16 mouse cellular contexts compared by ENCODE assay signal in genomic region chr7:126823940-126824339, GRCm38 (mm10). TPM values are rescaled to one million over a fixed set of nuclear protein-coding genes. Genes with fewer than 3 reads are reported as not detected.
DNase-seq lines count a peak whose midpoint lies in the region; ATAC-seq and TF ChIP-seq lines count a peak whose summit lies in the region.
"Had no signal": no experiment of that assay in that cellular context is flagged by ENCODE, and none has a peak within 500 bp of the region (broad histone marks: within the 10 kb centered on the region; RNA-seq: fewer than 3 reads in every experiment).

No protein-coding gene starts in this region.

- no peaks in the 10 kb centered on the region for H3K9me3 ChIP-seq in forebrain, embryonic 11.5 days (ENCODE audit: control insufficient read depth, low read length)
- no peaks in the 10 kb centered on the region for H3K9me3 ChIP-seq in hindbrain, embryonic 16.5 days (ENCODE audit: control insufficient read depth, low read length)
- H3K9me3 ChIP-seq in neural tube, embryonic 15.5 days (replicated peaks), result no peaks in the 10 kb centered on the region
- H3K9me3 ChIP-seq in stomach, postnatal 0 days (ENCODE audit: control insufficient read depth, low read length), result no peaks in the 10 kb centered on the region
- no peaks in the 10 kb centered on the region for H3K9me3 ChIP-seq in lung, postnatal 0 days (ENCODE audit: low read length)

- H3K9ac ChIP-seq in forebrain, embryonic 11.5 days (ENCODE audit: low read length), result peak overlapping the region; percentile 73
- H3K9ac ChIP-seq in hindbrain, embryonic 16.5 days (ENCODE audit: low read depth, low read length), result peak overlapping the region; percentile 70
- H3K9ac ChIP-seq in neural tube, embryonic 15.5 days (replicated peaks), result peak overlapping the region; percentile 89
- no peak overlapping the region for H3K9ac ChIP-seq in stomach, postnatal 0 days (ENCODE audit: low read length)
- H3K9ac ChIP-seq in lung, postnatal 0 days (replicated peaks; ENCODE audit: low read depth), result no peak overlapping the region

- TF ChIP-seq CTCF in layer of hippocampus, adult 2 months (conservative IDR thresholded peaks at IDR 0.05), result no peak
- TF ChIP-seq CTCF in stomach, postnatal 0 days (IDR thresholded peaks at IDR 0.05; ENCODE audit: low read depth), result no peak
- no peak for TF ChIP-seq CTCF in lung, postnatal 0 days (IDR thresholded peaks at IDR 0.05)

- no peak for ATAC-seq in forebrain, embryonic 11.5 days (replicated peaks; ENCODE audit: low FRiP score)
- peak; percentile 11 for ATAC-seq in hindbrain, embryonic 16.5 days
- ATAC-seq in neural tube, embryonic 15.5 days (ENCODE audit: low FRiP score), result 0 out of 2 replicates have a peak, but pooled peaks have one; percentile 8
- ATAC-seq in stomach, postnatal 0 days (ENCODE audit: low FRiP score, low TSS enrichment), result no peak
- no peak for ATAC-seq in lung, postnatal 0 days

- H3K36me3 ChIP-seq in forebrain, embryonic 11.5 days (ENCODE audit: control insufficient read depth, insufficient read depth, low read length), result no peaks in the 10 kb centered on the region
- H3K36me3 ChIP-seq in hindbrain, embryonic 16.5 days (ENCODE audit: control insufficient read depth, insufficient read depth, low read length), result peaks cover 2% of the 10 kb centered on the region; the same call in 1 of the 2 replicates
- 0 out of 2 replicates have a peak, but pooled peaks cover 8% of the 10 kb centered on the region for H3K36me3 ChIP-seq in neural tube, embryonic 15.5 days
- H3K36me3 ChIP-seq in stomach, postnatal 0 days (ENCODE audit: control insufficient read depth, insufficient read depth, low read length), result no peaks in the 10 kb centered on the region
- H3K36me3 ChIP-seq in lung, postnatal 0 days (ENCODE audit: insufficient read depth, low read length), result no peaks in the 10 kb centered on the region

- DNase-seq in layer of hippocampus, adult 2 months (ENCODE audit: low spot score in 2 of 2), result no peak
- DNase-seq in layer of hippocampus, adult 8-10 months (ENCODE audit: low spot score in 2 of 2), result no peak
- peak; percentile 53 for DNase-seq in forebrain, embryonic 11.5 days (ENCODE audit: low spot score)
- DNase-seq in stomach, postnatal 0 days (ENCODE audit: low spot score), result no peak
- no peak for DNase-seq in lung, postnatal 0 days (ENCODE audit: low spot score)
- DNase-seq in testis, postnatal 14 days (ENCODE audit: low spot score), result no peak
- DNase-seq: heart, postnatal 14 days; layer of hippocampus, postnatal 36 days had no signal

- H3K4me1 ChIP-seq in forebrain, embryonic 11.5 days (replicated peaks; ENCODE audit: control insufficient read depth, insufficient read depth, low read length), result peaks cover 8% of the 10 kb centered on the region; the same call in 1 of the 2 replicates
- peaks cover 26% of the 10 kb centered on the region for H3K4me1 ChIP-seq in hindbrain, embryonic 16.5 days (ENCODE audit: control insufficient read depth, insufficient read depth, low read depth, low read length)
- peaks cover 49% of the 10 kb centered on the region for H3K4me1 ChIP-seq in neural tube, embryonic 15.5 days
- no peaks in the 10 kb centered on the region for H3K4me1 ChIP-seq in stomach, postnatal 0 days (replicated peaks; ENCODE audit: control insufficient read depth, insufficient read depth)
- H3K4me1 ChIP-seq in lung, postnatal 0 days (ENCODE audit: insufficient read depth, low read depth, low read length), result no peaks in the 10 kb centered on the region

- peak overlapping the region; percentile 77 for H3K4me3 ChIP-seq in layer of hippocampus, adult 2 months
- peak overlapping the region; percentile 54 for H3K4me3 ChIP-seq in forebrain, embryonic 11.5 days (ENCODE audit: low read depth, low read length)
- H3K4me3 ChIP-seq in hindbrain, embryonic 16.5 days (ENCODE audit: low read length), result peak overlapping the region; percentile 48
- H3K4me3 ChIP-seq in neural tube, embryonic 15.5 days (replicated peaks), result peak overlapping the region; percentile 68
- H3K4me3 ChIP-seq in stomach, postnatal 0 days (ENCODE audit: low read depth, low read length), result no peak overlapping the region
- H3K4me3 ChIP-seq in lung, postnatal 0 days (ENCODE audit: low read depth, low read length), result no peak overlapping the region

- H3K27me3 ChIP-seq in forebrain, embryonic 11.5 days (ENCODE audit: control insufficient read depth, insufficient read depth, low read length), result 0 out of 2 replicates have a peak, but pooled peaks cover 3% of the 10 kb centered on the region
- no peaks in the 10 kb centered on the region for H3K27me3 ChIP-seq in hindbrain, embryonic 16.5 days (replicated peaks; ENCODE audit: control insufficient read depth, insufficient read depth, low read length)
- no peaks in the 10 kb centered on the region for H3K27me3 ChIP-seq in neural tube, embryonic 15.5 days (replicated peaks)
- peaks cover 2% of the 10 kb centered on the region; the same call in 1 of the 2 replicates for H3K27me3 ChIP-seq in stomach, postnatal 0 days (ENCODE audit: control insufficient read depth, insufficient read depth, low read length)
- peaks cover 6% of the 10 kb centered on the region; the same call in 1 of the 2 replicates for H3K27me3 ChIP-seq in lung, postnatal 0 days (replicated peaks; ENCODE audit: insufficient read depth, low read length)

- H3K27ac ChIP-seq in layer of hippocampus, adult 2 months, result peak overlapping the region; percentile 96; the same call in 1 of the 2 replicates
- peak overlapping the region; percentile 31; the same call in 1 of the 2 replicates for H3K27ac ChIP-seq in forebrain, embryonic 11.5 days (ENCODE audit: low read depth, low read length)
- H3K27ac ChIP-seq in hindbrain, embryonic 16.5 days (ENCODE audit: low read depth, low read length), result peak overlapping the region; percentile 72; the same call in 1 of the 2 replicates
- H3K27ac ChIP-seq in neural tube, embryonic 15.5 days (replicated peaks), result peak overlapping the region; percentile 90
- H3K27ac ChIP-seq in stomach, postnatal 0 days (replicated peaks), result no peak overlapping the region
- H3K27ac ChIP-seq in lung, postnatal 0 days (ENCODE audit: low read length), result no peak overlapping the region

- peak overlapping the region; percentile 91 for H3K4me2 ChIP-seq in forebrain, embryonic 11.5 days (ENCODE audit: low read depth, low read length, severe bottlenecking)
- peak overlapping the region; percentile 73 for H3K4me2 ChIP-seq in hindbrain, embryonic 16.5 days (ENCODE audit: low read length)
- peak overlapping the region; percentile 64 for H3K4me2 ChIP-seq in neural tube, embryonic 15.5 days
- H3K4me2 ChIP-seq in stomach, postnatal 0 days (replicated peaks; ENCODE audit: low read depth), result no peak overlapping the region
- no peak overlapping the region for H3K4me2 ChIP-seq in lung, postnatal 0 days (replicated peaks; ENCODE audit: low read depth, low read length)

- no peak for TF ChIP-seq EP300 in stomach, postnatal 0 days (optimal IDR thresholded peaks at IDR 0.05)
- no peak for TF ChIP-seq EP300 in lung, postnatal 0 days (IDR thresholded peaks at IDR 0.05)

- 14% methylated on average over 10 of the region's 10 CpGs for WGBS in forebrain, embryonic 11.5 days
- 8% methylated on average over 10 of the region's 10 CpGs for WGBS in hindbrain, embryonic 16.5 days
- WGBS in neural tube, embryonic 15.5 days, result 7% methylated on average over 10 of the region's 10 CpGs
- 14% methylated on average over 10 of the region's 10 CpGs for WGBS in stomach, postnatal 0 days
- 19% methylated on average over 9 of the region's 10 CpGs for WGBS in lung, postnatal 0 days

RNA-seq across cellular contexts. Expression of gene 4930451I11Rik, which starts 7.5 kb away (rescaled TPM):
- total RNA-seq in layer of hippocampus, adult 2 months (2021), result not detected
- not detected for total RNA-seq in layer of hippocampus, adult 8-10 months (2022)
- polyA plus RNA-seq in forebrain, embryonic 11.5 days (2014; fragmentation: Nextera tagmentation; extraction: Ambion mirVana), result not detected in 2 replicates
- polyA plus RNA-seq in hindbrain, embryonic 16.5 days (2015; fragmentation: Nextera tagmentation; extraction: Ambion mirVana), result 0.49 TPM in 1 of 2 replicates, not detected in the other
- not detected in 2 replicates for polyA plus RNA-seq in neural tube, embryonic 15.5 days (2015; fragmentation: Nextera tagmentation; extraction: Ambion mirVana)
- not detected in 2 replicates for polyA plus RNA-seq in stomach, postnatal 0 days (2015; fragmentation: Nextera tagmentation; extraction: Ambion mirVana)
- not detected in 2 replicates for polyA plus RNA-seq in lung, postnatal 0 days (2015; fragmentation: Nextera tagmentation; extraction: Ambion mirVana)
- total RNA-seq: adrenal gland, postnatal 14 days; common myeloid progenitor, adult 5-6 weeks; gastrocnemius, postnatal 4 days; heart, postnatal 14 days; layer of hippocampus, postnatal 36 days had no signal
- polyA plus RNA-seq: kidney, embryonic 14.5 days; liver, embryonic 11.5 days; small intestine, adult 2 months had no signal

RNA-seq across cellular contexts. Expression of gene Doc2a, which starts 23.3 kb away (rescaled TPM):
- total RNA-seq in layer of hippocampus, adult 2 months (2021), result 10 to 100 TPM; 19.2 to 20.5 TPM
- total RNA-seq in layer of hippocampus, adult 8-10 months (2022), result 10 to 100 TPM; 17.6 to 20.0 (median 18.7) TPM
- 9.3 and 11.2 TPM in 2 replicates for polyA plus RNA-seq in forebrain, embryonic 11.5 days (2014; fragmentation: Nextera tagmentation; extraction: Ambion mirVana)
- polyA plus RNA-seq in hindbrain, embryonic 16.5 days (2015; fragmentation: Nextera tagmentation; extraction: Ambion mirVana), result 31.1 and 34.0 TPM in 2 replicates
- 36.2 and 39.3 TPM in 2 replicates for polyA plus RNA-seq in neural tube, embryonic 15.5 days (2015; fragmentation: Nextera tagmentation; extraction: Ambion mirVana)
- polyA plus RNA-seq in stomach, postnatal 0 days (2015; fragmentation: Nextera tagmentation; extraction: Ambion mirVana), result 0.15 and 0.41 TPM in 2 replicates
- 0.20 and 0.33 TPM in 2 replicates for polyA plus RNA-seq in lung, postnatal 0 days (2015; fragmentation: Nextera tagmentation; extraction: Ambion mirVana)
- total RNA-seq: common myeloid progenitor, adult 5-6 weeks; heart, postnatal 14 days had no signal
- polyA plus RNA-seq: small intestine, adult 2 months had no signal

RNA-seq across cellular contexts. Expression of gene Fam57b, which starts 26.5 kb away (rescaled TPM):
- total RNA-seq in layer of hippocampus, adult 2 months (2021), result 10 to 100 TPM; 73.8 to 74.7 TPM
- total RNA-seq in layer of hippocampus, adult 8-10 months (2022), result 10 to 100 TPM; 57.3 to 67.6 (median 62.6) TPM
- 10.2 and 10.6 TPM in 2 replicates for polyA plus RNA-seq in forebrain, embryonic 11.5 days (2014; fragmentation: Nextera tagmentation; extraction: Ambion mirVana)
- polyA plus RNA-seq in hindbrain, embryonic 16.5 days (2015; fragmentation: Nextera tagmentation; extraction: Ambion mirVana), result 52.8 and 59.4 TPM in 2 replicates
- polyA plus RNA-seq in neural tube, embryonic 15.5 days (2015; fragmentation: Nextera tagmentation; extraction: Ambion mirVana), result 48.2 and 54.4 TPM in 2 replicates
- polyA plus RNA-seq in stomach, postnatal 0 days (2015; fragmentation: Nextera tagmentation; extraction: Ambion mirVana), result 0.57 and 0.59 TPM in 2 replicates
- 0.13 and 0.19 TPM in 2 replicates for polyA plus RNA-seq in lung, postnatal 0 days (2015; fragmentation: Nextera tagmentation; extraction: Ambion mirVana)
- total RNA-seq: common myeloid progenitor, adult 5-6 weeks had no signal
- polyA plus RNA-seq: liver, embryonic 11.5 days had no signal

RNA-seq across cellular contexts. Expression of gene Ppp4c, which starts 31.6 kb away (rescaled TPM):
- 10 to 100 TPM; 50.2 to 54.9 TPM for total RNA-seq in layer of hippocampus, adult 2 months (2021)
- total RNA-seq in layer of hippocampus, adult 8-10 months (2022), result 10 to 100 TPM; 49.5 to 55.7 (median 51.9) TPM
- 348 and 392 TPM in 2 replicates for polyA plus RNA-seq in forebrain, embryonic 11.5 days (2014; fragmentation: Nextera tagmentation; extraction: Ambion mirVana)
- polyA plus RNA-seq in hindbrain, embryonic 16.5 days (2015; fragmentation: Nextera tagmentation; extraction: Ambion mirVana), result 157 and 165 TPM in 2 replicates
- polyA plus RNA-seq in neural tube, embryonic 15.5 days (2015; fragmentation: Nextera tagmentation; extraction: Ambion mirVana), result 154 and 188 TPM in 2 replicates
- polyA plus RNA-seq in stomach, postnatal 0 days (2015; fragmentation: Nextera tagmentation; extraction: Ambion mirVana), result 118 and 122 TPM in 2 replicates
- polyA plus RNA-seq in lung, postnatal 0 days (2015; fragmentation: Nextera tagmentation; extraction: Ambion mirVana), result 150 and 151 TPM in 2 replicates

RNA-seq across cellular contexts. Expression of gene Hirip3, which starts 37.8 kb away (rescaled TPM):
- total RNA-seq in layer of hippocampus, adult 2 months (2021), result 10 to 100 TPM; 32.2 to 38.5 TPM
- 10 to 100 TPM; 25.6 to 44.7 (median 36.2) TPM for total RNA-seq in layer of hippocampus, adult 8-10 months (2022)
- polyA plus RNA-seq in forebrain, embryonic 11.5 days (2014; fragmentation: Nextera tagmentation; extraction: Ambion mirVana), result 29.9 and 38.8 TPM in 2 replicates
- 21.1 and 23.6 TPM in 2 replicates for polyA plus RNA-seq in hindbrain, embryonic 16.5 days (2015; fragmentation: Nextera tagmentation; extraction: Ambion mirVana)
- polyA plus RNA-seq in neural tube, embryonic 15.5 days (2015; fragmentation: Nextera tagmentation; extraction: Ambion mirVana), result 20.3 and 28.6 TPM in 2 replicates
- polyA plus RNA-seq in stomach, postnatal 0 days (2015; fragmentation: Nextera tagmentation; extraction: Ambion mirVana), result 5.7 and 7.6 TPM in 2 replicates
- polyA plus RNA-seq in lung, postnatal 0 days (2015; fragmentation: Nextera tagmentation; extraction: Ambion mirVana), result 8.4 and 9.3 TPM in 2 replicates

Comparison
In these comparisons a context has a peak if more than half of its experiments do, and no peak if none do; other contexts are left out.
1. H3K27ac ChIP-seq: peak in layer of hippocampus, adult 2 months (single experiment), forebrain, embryonic 11.5 days (single experiment), hindbrain, embryonic 16.5 days (single experiment) and neural tube, embryonic 15.5 days (single experiment); none in stomach, postnatal 0 days (single experiment) and lung, postnatal 0 days (single experiment).
2. H3K4me3 ChIP-seq: peak in layer of hippocampus, adult 2 months (single experiment), forebrain, embryonic 11.5 days (single experiment), hindbrain, embryonic 16.5 days (single experiment) and neural tube, embryonic 15.5 days (single experiment); none in stomach, postnatal 0 days (single experiment) and lung, postnatal 0 days (single experiment).
3. ATAC-seq: peak in hindbrain, embryonic 16.5 days (single experiment) and neural tube, embryonic 15.5 days (single experiment); none in forebrain, embryonic 11.5 days (single experiment), stomach, postnatal 0 days (single experiment) and lung, postnatal 0 days (single experiment).
4. H3K4me2 ChIP-seq: peak in forebrain, embryonic 11.5 days (single experiment), hindbrain, embryonic 16.5 days (single experiment) and neural tube, embryonic 15.5 days (single experiment); none in stomach, postnatal 0 days (single experiment) and lung, postnatal 0 days (single experiment).
5. H3K9ac ChIP-seq: peak in forebrain, embryonic 11.5 days (single experiment), hindbrain, embryonic 16.5 days (single experiment) and neural tube, embryonic 15.5 days (single experiment); none in stomach, postnatal 0 days (single experiment) and lung, postnatal 0 days (single experiment).